In genomic region chr2:36214023-36214422, GRCm38 (mm10) we compare ENCODE assay signal across 7 mouse cellular contexts. TPM values are rescaled to one million over a fixed set of nuclear protein-coding genes. Genes with fewer than 3 reads are reported as not detected.
A peak's percentile ranks its signal among the peaks of the same experiment; 100 is the strongest.
DNase-seq lines count a peak whose midpoint lies in the region; ATAC-seq lines count a peak whose summit lies in the region.

No protein-coding gene starts in this region.

- peaks cover 20% of the 10 kb centered on the region for H3K4me1 ChIP-seq in intestine, embryonic 14.5 days (replicated peaks; ENCODE audit: control insufficient read depth, insufficient read depth, low read length)

- no peaks in the 10 kb centered on the region for H3K36me3 ChIP-seq in intestine, embryonic 14.5 days (ENCODE audit: control insufficient read depth, insufficient read depth, low read length)

- ATAC-seq in intestine, embryonic 14.5 days (replicated peaks; ENCODE audit: low FRiP score, low TSS enrichment, low read depth) = peak; percentile 79

- no peak overlapping the region for H3K27ac ChIP-seq in intestine, embryonic 14.5 days (ENCODE audit: low read depth)

- intact Hi-C loops in left cerebral cortex, postnatal 10 days (cut with DNase I) = loop anchor here (1.0 to 10.0 kb wide), 5 partner anchors 77 to 1121 kb away; partner anchors contain the start of genes Mrrf and Rbm18

- 4% methylated on average over 8 of the region's 8 CpGs for WGBS in intestine, embryonic 14.5 days

- H3K27me3 ChIP-seq in intestine, embryonic 14.5 days (replicated peaks; ENCODE audit: control insufficient read depth, insufficient read depth, low read length) = peaks cover 29% of the 10 kb centered on the region

- H3K9me3 ChIP-seq in intestine, embryonic 14.5 days (ENCODE audit: control insufficient read depth, low read length) = no peaks in the 10 kb centered on the region

- H3K9ac ChIP-seq in intestine, embryonic 14.5 days (ENCODE audit: low read length) = no peak overlapping the region

- DNase-seq in adrenal gland, adult 18-20 months (ENCODE audit: low spot score in 2 of 2) = peak; percentile 86 to 88
- peak; percentile 95 for DNase-seq in embryo, embryonic 10.5 days (ENCODE audit: low spot score)
- DNase-seq in gastrocnemius, postnatal 25 days = peak; percentile 66
- DNase-seq in intestine, embryonic 14.5 days (ENCODE audit: low spot score) = peak; percentile 94
- DNase-seq in left cerebral cortex, postnatal 10 days (ENCODE audit: extremely low spot score in 1 of 2, low spot score in 2 of 2) = peak; percentile 83 to 88
- peak; percentile 94 for DNase-seq in mesoderm, embryonic 11.5 days (ENCODE audit: low read depth, low spot score)
- DNase-seq in right cerebral cortex, postnatal 25 days = peak; percentile 82

- 0 out of 2 replicates have a peak overlapping the region, but pooled peaks have one; percentile 13 for H3K4me3 ChIP-seq in intestine, embryonic 14.5 days (ENCODE audit: low read depth, low read length)

- peak overlapping the region; percentile 41 for H3K4me2 ChIP-seq in intestine, embryonic 14.5 days (ENCODE audit: low read length)

RNA-seq across cellular contexts. Expression of gene Ptgs1, which starts 16.2 kb away (rescaled TPM):
- total RNA-seq in adrenal gland, adult 18-20 months (2021) = 10 to 100 TPM; 11.0 to 13.5 TPM
- 1 to 10 TPM; 4.2 to 5.5 TPM for total RNA-seq in gastrocnemius, postnatal 25 days (2021)
- polyA plus RNA-seq in intestine, embryonic 14.5 days (2014; fragmentation: Nextera tagmentation; extraction: Ambion mirVana) = 25.1 and 26.1 TPM in 2 replicates
- 10 to 100 TPM; 11.8 to 13.0 TPM for total RNA-seq in left cerebral cortex, postnatal 10 days (2021)
